ENCODE assay signal across 18 mouse cellular contexts in genomic region chr7:67500878-67501277, GRCm38 (mm10).
A peak's percentile ranks its signal among the peaks of the same experiment; 100 is the strongest.
DNase-seq lines count a peak whose midpoint lies in the region; ATAC-seq lines count a peak whose summit lies in the region.
"Had no signal": no experiment of that assay in that cellular context is flagged by ENCODE, and none has a peak within 500 bp of the region (broad histone marks: within the 10 kb centered on the region; RNA-seq: fewer than 3 reads in every experiment).

No protein-coding gene starts in this region.

- no peak overlapping the region for H3K27ac ChIP-seq in forebrain, embryonic 11.5 days (ENCODE audit: low read depth, low read length)
- H3K27ac ChIP-seq in forebrain, embryonic 15.5 days (replicated peaks), result no peak overlapping the region
- H3K27ac ChIP-seq in embryonic facial prominence, embryonic 14.5 days (replicated peaks; ENCODE audit: low read depth, low read length), result peak overlapping the region; percentile 11; the same call in 1 of the 2 replicates
- H3K27ac ChIP-seq in limb, embryonic 15.5 days, result peak overlapping the region; percentile 71
- H3K27ac ChIP-seq in kidney, embryonic 15.5 days, result no peak overlapping the region
- H3K27ac ChIP-seq: forebrain, embryonic 12.5 days; liver, embryonic 14.5 days; stomach, postnatal 0 days had no signal

- H3K9ac ChIP-seq in forebrain, embryonic 11.5 days (ENCODE audit: low read length), result no peak overlapping the region
- H3K9ac ChIP-seq in forebrain, embryonic 15.5 days (replicated peaks), result no peak overlapping the region
- H3K9ac ChIP-seq in embryonic facial prominence, embryonic 14.5 days (ENCODE audit: low read depth, low read length), result no peak overlapping the region
- no peak overlapping the region for H3K9ac ChIP-seq in limb, embryonic 15.5 days
- H3K9ac ChIP-seq in kidney, embryonic 15.5 days, result no peak overlapping the region
- H3K9ac ChIP-seq: forebrain, embryonic 12.5 days; heart, embryonic 12.5 days; liver, embryonic 14.5 days had no signal

- H3K4me3 ChIP-seq in forebrain, embryonic 11.5 days (ENCODE audit: low read depth, low read length), result no peak overlapping the region
- no peak overlapping the region for H3K4me3 ChIP-seq in forebrain, embryonic 15.5 days
- H3K4me3 ChIP-seq in embryonic facial prominence, embryonic 14.5 days (ENCODE audit: low read depth, low read length), result no peak overlapping the region
- no peak overlapping the region for H3K4me3 ChIP-seq in limb, embryonic 15.5 days
- H3K4me3 ChIP-seq in kidney, embryonic 15.5 days (replicated peaks), result no peak overlapping the region
- H3K4me3 ChIP-seq: forebrain, embryonic 12.5 days; heart, embryonic 12.5 days had no signal

- 81% methylated on average over 5 of the region's 5 CpGs for WGBS in forebrain, embryonic 11.5 days
- 77% methylated on average over 5 of the region's 5 CpGs for WGBS in forebrain, embryonic 15.5 days
- WGBS in embryonic facial prominence, embryonic 14.5 days, result 33% methylated on average over 5 of the region's 5 CpGs
- WGBS in limb, embryonic 15.5 days, result 24% methylated on average over 5 of the region's 5 CpGs
- 71% methylated on average over 5 of the region's 5 CpGs for WGBS in kidney, embryonic 15.5 days

- no peak overlapping the region for H3K4me2 ChIP-seq in forebrain, embryonic 11.5 days (ENCODE audit: low read depth, low read length, severe bottlenecking)
- H3K4me2 ChIP-seq in forebrain, embryonic 15.5 days (replicated peaks), result no peak overlapping the region
- H3K4me2 ChIP-seq in embryonic facial prominence, embryonic 14.5 days (ENCODE audit: low read depth, low read length), result no peak overlapping the region
- H3K4me2 ChIP-seq in limb, embryonic 15.5 days, result no peak overlapping the region
- no peak overlapping the region for H3K4me2 ChIP-seq in kidney, embryonic 15.5 days
- H3K4me2 ChIP-seq: forebrain, embryonic 12.5 days; heart, embryonic 12.5 days had no signal

- H3K9me3 ChIP-seq in forebrain, embryonic 11.5 days (ENCODE audit: control insufficient read depth, low read length), result no peaks in the 10 kb centered on the region
- no peaks in the 10 kb centered on the region for H3K9me3 ChIP-seq in forebrain, embryonic 15.5 days
- H3K9me3 ChIP-seq in embryonic facial prominence, embryonic 14.5 days (ENCODE audit: control insufficient read depth, low read length), result no peaks in the 10 kb centered on the region
- H3K9me3 ChIP-seq in limb, embryonic 15.5 days, result no peaks in the 10 kb centered on the region
- no peaks in the 10 kb centered on the region for H3K9me3 ChIP-seq in kidney, embryonic 15.5 days (replicated peaks)
- H3K9me3 ChIP-seq: forebrain, embryonic 12.5 days; heart, embryonic 12.5 days had no signal

- DNase-seq in forebrain, embryonic 11.5 days (ENCODE audit: low spot score), result peak; percentile 49
- peak; percentile 66 for DNase-seq in NIH3T3 (ENCODE audit: low read depth)
- DNase-seq in embryonic facial prominence, embryonic 14.5 days (ENCODE audit: low spot score), result peak; percentile 86
- DNase-seq in right cerebral cortex, postnatal 10 days (ENCODE audit: low spot score in 2 of 2), result no peak
- no peak for DNase-seq in retina, embryonic 14.5 days (ENCODE audit: low spot score)
- DNase-seq: adrenal gland, postnatal 36 days; cerebellum, adult 2 months; heart, postnatal 4 days; right cerebral cortex, postnatal 14 days had no signal

- no peaks in the 10 kb centered on the region for H3K4me1 ChIP-seq in forebrain, embryonic 11.5 days (replicated peaks; ENCODE audit: control insufficient read depth, insufficient read depth, low read length)
- H3K4me1 ChIP-seq in forebrain, embryonic 15.5 days, result peaks cover 16% of the 10 kb centered on the region
- peaks cover 23% of the 10 kb centered on the region for H3K4me1 ChIP-seq in embryonic facial prominence, embryonic 14.5 days (ENCODE audit: control insufficient read depth, insufficient read depth, low read length)
- H3K4me1 ChIP-seq in limb, embryonic 15.5 days, result peaks cover 29% of the 10 kb centered on the region
- H3K4me1 ChIP-seq in kidney, embryonic 15.5 days, result peaks cover 14% of the 10 kb centered on the region
- H3K4me1 ChIP-seq: forebrain, embryonic 12.5 days had no signal

- H3K27me3 ChIP-seq in forebrain, embryonic 11.5 days (ENCODE audit: control insufficient read depth, insufficient read depth, low read length), result no peaks in the 10 kb centered on the region
- H3K27me3 ChIP-seq in forebrain, embryonic 15.5 days, result no peaks in the 10 kb centered on the region
- no peaks in the 10 kb centered on the region for H3K27me3 ChIP-seq in embryonic facial prominence, embryonic 14.5 days (replicated peaks; ENCODE audit: control insufficient read depth, insufficient read depth, low read length)
- H3K27me3 ChIP-seq in limb, embryonic 15.5 days, result no peaks in the 10 kb centered on the region
- no peaks in the 10 kb centered on the region for H3K27me3 ChIP-seq in kidney, embryonic 15.5 days
- H3K27me3 ChIP-seq: forebrain, embryonic 12.5 days; heart, embryonic 12.5 days had no signal

- H3K36me3 ChIP-seq in forebrain, embryonic 11.5 days (ENCODE audit: control insufficient read depth, insufficient read depth, low read length), result no peaks in the 10 kb centered on the region
- H3K36me3 ChIP-seq in forebrain, embryonic 15.5 days, result no peaks in the 10 kb centered on the region
- no peaks in the 10 kb centered on the region for H3K36me3 ChIP-seq in embryonic facial prominence, embryonic 14.5 days (ENCODE audit: control insufficient read depth, insufficient read depth, low read length)
- H3K36me3 ChIP-seq in limb, embryonic 15.5 days, result no peaks in the 10 kb centered on the region
- H3K36me3 ChIP-seq in kidney, embryonic 15.5 days, result no peaks in the 10 kb centered on the region
- H3K36me3 ChIP-seq: forebrain, embryonic 12.5 days; heart, embryonic 12.5 days had no signal

- ATAC-seq in forebrain, embryonic 11.5 days (replicated peaks; ENCODE audit: low FRiP score), result no peak
- no peak for ATAC-seq in forebrain, embryonic 15.5 days (replicated peaks)
- no peak for ATAC-seq in embryonic facial prominence, embryonic 14.5 days (ENCODE audit: low read depth)
- no peak for ATAC-seq in limb, embryonic 15.5 days (ENCODE audit: insufficient number of reproducible peaks, low FRiP score, low TSS enrichment, low read depth)
- no peak for ATAC-seq in kidney, embryonic 15.5 days (replicated peaks; ENCODE audit: low FRiP score)
- ATAC-seq: hindbrain, embryonic 16.5 days; midbrain, embryonic 16.5 days had no signal

Comparison
In these comparisons a context has a peak if more than half of its experiments do, and no peak if none do; other contexts are left out.
1. DNase-seq: peak in forebrain, embryonic 11.5 days (single experiment), NIH3T3 (single experiment) and embryonic facial prominence, embryonic 14.5 days (single experiment); none in right cerebral cortex, postnatal 10 days (0 of 2) and retina, embryonic 14.5 days (single experiment).
2. H3K27ac ChIP-seq: peak in embryonic facial prominence, embryonic 14.5 days (single experiment) and limb, embryonic 15.5 days (single experiment); none in forebrain, embryonic 11.5 days (single experiment), forebrain, embryonic 15.5 days (single experiment) and kidney, embryonic 15.5 days (single experiment).